Mouse (Mus musculus): ENCODE results near the gene Ttc19.

The Ttc19 gene

DNA sequence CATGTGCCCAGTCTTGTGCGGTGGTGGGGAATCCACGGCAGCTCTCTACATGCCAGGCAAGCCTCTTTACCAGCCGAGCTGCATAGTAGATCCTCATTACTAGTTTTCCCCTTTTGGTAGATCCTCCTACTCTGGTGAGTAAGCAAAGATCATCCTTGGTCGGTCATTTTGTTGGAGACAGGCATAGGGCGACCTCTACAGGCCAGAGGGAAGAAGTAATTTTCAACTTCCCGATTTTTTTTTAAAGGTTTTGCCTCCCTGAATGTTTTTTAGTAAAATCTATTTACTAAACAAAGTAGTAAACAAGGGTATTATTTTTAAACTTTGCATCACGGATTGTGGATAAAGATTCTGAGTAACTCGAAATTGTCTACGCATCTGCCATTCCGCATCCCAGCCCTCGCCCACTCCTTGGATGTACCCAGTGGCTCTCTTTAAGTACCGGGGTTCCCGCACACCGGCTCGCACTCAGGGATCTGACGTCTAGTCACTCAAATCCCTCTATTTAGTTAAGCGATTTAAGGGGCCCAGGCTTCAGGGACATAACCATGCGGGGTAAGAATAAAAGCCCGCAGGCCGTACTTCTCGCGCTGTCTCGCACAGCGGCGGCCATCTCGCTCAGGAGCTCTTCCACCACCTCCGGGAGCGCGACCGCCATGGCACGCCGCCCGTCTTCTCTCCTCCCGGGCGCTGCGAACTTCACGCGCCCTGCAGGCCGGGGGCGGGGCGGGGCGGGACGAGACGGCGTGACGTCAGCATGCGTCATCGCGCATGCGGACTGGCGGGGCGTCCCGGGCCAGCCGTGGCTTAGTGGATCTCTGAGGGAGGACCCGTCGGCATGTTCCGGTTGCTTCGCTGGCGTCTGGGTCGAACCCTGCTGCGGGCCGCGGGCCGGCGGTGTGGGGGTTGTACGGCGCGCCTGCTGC, at the start of gene Ttc19, which contains the start of gene Zswim7:
TSS of gene Ttc19 (plus strand) at position 799 of the 926 bp plus-strand sequence.
TSS of gene Zswim7 (minus strand) at position 701 of the 926 bp plus-strand sequence.
- peak; percentile 88 for DNase-seq (ENCODE audit: low read depth, low spot score)

DNA sequence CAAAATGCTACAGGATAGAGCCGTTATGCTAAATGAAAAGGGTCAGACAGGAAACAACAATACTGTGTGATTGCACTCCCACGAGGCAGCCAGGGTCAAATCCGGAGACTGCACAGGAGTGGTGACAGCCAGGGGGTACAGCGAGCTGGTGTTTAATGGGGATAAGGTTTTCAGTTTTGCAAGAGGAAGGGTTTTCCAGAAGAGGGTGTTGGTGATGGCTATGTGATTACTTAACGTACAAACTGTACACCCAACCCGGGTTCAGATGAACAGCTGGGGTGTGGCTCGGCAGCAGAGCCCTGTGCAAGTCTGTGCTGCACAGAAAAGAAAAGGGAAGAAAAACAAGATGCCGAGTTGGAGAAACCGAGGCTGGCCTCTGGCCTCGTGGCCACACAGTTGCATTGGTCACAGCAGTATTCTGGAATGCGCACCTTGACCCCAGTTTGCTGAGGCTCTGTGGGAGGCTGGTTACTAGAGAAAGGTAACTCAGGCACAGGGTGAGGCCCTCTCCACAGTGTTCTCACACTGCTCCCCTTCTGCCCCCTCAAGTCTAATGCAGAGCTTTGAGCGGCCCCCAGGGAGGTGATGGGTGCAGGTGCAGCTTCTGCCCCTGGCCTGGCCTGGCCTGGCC, 40.5 kb upstream of the Ttc19 start:
- DNase-seq (ENCODE audit: low read depth, low spot score) = no peak

DNA sequence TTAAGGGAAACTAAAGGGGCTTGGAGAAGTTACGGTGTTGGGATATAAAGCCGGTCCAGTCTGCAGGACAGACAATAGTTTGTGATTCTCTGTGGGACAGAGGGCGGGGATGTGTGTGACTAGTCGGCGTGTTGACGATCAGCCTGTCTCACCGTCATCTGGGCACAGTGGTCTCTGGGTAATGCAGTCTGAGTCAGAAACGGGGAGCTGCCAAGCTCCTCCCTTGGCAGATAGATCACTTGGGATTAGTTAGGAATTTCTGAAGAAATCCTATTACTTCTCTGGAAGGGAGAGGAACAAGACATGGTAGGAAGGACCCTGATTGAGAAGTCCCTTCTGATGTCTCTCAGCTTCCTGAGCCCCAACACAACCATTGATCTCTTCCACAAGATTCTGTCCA, 37.4 kb upstream of the Ttc19 start:
- no peak for DNase-seq (ENCODE audit: low read depth, low spot score)

DNA sequence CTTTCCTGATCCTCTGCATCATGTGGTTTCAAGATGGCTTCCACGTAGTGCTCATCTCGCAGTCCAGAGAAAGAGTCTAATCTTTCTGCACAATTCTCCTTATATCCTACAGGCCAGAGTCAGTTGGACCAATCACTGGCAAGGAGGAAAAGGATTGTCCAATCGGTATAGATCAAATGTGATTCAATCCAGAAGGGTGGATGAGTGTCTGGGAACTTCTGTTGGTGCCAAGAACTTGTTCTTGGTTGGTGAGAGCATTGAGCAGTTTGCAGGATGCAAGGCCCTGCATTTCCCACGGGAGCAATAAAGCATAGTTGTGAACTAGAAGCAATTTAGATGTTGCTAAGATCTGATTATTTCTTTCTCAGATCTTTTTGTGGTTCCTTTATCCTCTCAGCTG, 36.8 kb upstream of the Ttc19 start:
- no peak for DNase-seq (ENCODE audit: low read depth, low spot score)

DNA sequence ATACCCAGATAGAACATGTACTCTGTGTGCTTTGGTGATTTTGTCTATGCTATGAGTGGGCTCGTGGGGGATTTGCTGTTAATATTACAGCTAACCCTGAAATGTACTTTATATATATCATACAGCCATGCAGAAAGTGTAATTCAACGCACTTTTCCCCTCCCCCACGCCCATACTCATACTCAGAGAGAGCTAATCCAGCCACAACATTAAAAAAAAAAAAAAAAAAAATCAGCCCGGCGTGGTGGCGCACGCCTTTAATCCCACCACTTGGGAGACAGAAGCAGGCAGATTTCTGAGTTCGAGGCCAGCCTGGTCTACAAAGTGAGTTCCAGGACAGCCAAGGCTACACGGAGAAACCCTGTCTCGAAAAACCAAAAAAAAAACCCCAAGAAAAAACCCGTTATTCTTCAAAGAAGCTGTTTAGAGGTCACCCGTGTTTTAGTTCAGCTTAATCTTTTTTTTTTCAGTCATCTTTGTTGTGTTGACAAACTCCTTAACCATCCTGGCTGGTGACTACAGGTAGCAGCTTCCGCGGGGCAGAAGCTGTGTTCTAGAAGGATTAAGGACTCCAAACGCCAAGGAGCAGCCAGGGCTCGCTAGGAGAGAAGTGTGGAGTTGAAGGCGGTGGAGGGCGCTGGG, 33.4 kb upstream of the Ttc19 start:
- no peak for DNase-seq (ENCODE audit: low read depth, low spot score)

DNA sequence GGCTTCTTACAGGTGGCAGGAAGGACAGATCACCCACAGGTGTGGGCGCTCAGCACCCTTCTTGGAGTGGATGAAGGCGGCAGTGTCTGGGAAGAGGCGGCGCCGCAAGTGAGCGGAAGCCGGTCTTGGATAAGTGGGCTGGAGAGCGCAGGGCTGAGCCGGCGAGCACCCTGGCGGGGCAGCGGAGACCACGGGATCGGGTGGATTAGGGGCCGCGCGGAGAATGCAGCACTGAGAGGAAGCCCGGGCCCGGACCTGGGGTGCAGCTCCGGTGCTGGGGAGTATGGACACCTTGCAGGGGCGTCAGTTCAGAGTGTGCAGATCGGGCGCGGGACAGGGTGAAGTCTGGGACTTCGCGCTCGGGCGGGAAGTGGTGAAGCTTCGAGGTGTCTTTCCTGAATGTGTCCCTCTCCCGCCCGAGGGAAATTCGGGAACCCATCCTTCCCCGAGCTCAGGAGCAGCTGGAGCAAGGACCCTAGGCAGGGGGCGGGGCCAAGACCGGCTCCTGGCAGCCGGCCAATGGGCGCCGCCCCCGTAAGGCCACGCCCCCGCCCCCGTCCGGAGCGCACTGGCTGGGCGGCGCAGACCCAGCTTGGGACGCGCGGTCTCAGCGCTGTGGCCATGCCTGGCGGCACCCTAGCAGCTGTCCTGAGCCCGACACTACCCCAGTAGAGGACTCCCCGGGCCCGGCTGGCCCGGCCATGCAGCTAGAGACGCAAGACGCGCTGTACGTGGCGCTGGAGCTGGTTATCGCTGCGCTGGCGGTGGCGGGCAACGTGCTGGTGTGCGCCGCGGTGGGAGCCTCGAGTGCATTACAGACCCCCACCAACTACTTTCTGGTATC, 32.6 kb upstream of the Ttc19 start, which contains the start of gene Adora2b:
TSS of gene Adora2b (plus strand) at position 584 of the 844 bp plus-strand sequence.
- DNase-seq (ENCODE audit: low read depth, low spot score) = peak; percentile 81

DNA sequence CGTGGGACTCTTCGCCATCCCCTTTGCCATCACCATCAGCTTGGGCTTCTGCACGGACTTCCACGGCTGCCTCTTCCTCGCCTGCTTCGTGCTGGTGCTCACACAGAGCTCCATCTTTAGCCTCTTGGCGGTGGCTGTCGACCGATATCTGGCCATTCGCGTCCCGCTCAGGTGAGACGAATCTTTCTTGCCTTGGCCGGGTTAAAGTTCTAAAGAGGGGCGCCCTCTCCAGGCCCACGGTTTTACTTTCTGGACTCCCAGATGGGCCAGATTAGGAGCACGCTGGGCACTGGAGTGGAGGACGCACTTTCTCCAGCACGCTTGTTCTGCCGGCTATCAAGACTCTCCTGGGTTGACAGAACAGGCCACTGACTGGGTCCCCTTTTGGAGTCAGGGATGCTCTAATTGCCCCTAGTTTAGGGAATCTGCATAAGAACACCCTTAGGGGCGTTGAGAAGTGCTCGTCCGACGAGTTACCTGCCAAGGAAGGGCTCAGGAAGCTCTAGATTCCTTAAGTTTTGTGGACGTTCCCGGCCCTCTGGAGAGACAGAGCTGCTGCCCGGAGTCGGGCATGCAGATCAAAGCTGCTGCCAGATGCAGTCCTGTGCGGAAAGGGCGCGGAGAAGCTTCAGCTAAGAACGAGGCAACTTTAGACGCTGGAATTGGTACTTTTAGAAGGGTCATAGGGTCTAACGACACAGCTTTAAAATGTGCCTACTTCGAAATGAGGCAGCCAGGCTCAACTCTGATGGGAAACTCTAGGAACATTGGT, 31.8 kb upstream of the Ttc19 start:
- DNase-seq (ENCODE audit: low read depth, low spot score) = no peak

DNA sequence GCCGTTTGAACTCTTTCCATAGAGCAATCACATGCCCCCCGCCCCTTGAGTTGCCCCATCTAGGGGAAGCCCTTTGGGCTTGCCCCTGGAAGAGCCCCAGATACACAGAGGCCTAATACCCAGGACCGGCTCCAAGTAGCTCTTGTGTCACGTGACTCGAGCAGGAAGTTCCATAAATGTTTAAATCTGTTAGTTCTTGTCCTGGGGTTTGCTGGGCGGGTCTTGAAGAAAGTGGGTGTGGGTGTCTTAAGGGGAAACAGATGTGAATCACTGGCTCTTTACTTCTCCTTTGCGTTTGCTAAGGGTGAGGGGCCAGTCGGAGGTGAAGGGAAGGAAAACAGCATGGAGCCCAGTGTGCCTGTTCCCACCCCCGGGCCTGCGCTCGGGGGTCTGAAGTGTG, 30.2 kb upstream of the Ttc19 start:
- DNase-seq (ENCODE audit: low read depth, low spot score) = peak; percentile 78

DNA sequence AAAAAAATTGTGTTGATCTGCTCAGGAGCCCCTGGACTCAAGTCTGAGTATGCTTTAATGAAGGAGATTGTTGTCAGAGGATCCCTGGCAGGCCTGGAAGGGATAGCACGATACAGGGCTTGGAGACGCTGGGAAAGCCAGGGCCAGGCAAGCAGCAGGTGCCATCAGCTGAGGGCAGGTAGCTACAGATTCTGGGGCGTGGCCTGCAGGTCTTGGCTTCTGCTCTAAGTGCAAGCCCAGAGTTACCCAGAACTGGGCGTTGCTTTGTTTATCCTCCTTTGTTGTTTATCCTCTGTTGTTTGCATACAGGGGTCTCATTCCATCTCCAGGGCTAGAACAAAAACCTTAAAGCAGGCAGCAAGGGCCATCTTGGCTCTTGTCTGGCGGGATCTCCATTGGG, 27.9 kb upstream of the Ttc19 start:
- DNase-seq (ENCODE audit: low read depth, low spot score) = no peak

DNA sequence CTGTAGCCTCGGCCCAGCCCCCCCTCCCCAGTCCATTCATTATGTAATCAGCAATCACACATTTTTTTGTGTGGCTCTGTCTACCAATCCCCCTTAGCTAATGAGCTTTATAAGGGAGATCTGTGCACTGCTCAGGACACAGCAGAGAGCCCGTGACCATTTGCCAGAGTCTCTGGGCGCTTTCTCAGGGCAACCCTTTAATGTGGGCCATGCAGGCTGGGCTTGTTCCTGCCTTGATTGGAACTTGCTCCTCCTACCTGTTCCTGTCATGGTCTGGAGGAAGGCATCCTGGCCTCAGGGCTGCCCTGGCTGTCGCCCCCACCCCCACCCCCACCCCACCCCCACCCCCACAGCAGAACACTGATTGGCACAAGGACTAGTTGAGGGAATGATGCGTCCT, 22.1 kb upstream of the Ttc19 start:
- DNase-seq (ENCODE audit: low read depth, low spot score) = no peak

DNA sequence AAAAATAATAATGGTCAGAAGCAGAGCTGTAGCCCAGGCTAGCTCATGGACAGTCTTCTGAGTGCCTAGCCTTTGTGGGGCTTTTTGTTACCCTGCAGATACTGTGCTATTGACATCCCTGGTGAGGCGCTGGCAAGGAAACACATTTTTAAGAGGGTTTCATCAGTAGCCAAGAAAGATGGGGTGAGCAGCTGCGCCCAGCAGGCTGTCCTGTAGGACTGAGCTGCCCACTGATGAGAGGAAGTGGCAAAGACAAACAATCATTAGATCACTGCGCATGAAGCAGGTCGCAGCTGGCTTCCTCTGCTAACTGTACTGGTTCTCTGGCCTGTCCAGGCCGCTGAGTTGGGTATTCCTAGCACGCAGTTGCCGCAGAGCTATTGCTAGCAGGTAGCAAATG, 17.7 kb upstream of the Ttc19 start:
- DNase-seq (ENCODE audit: low read depth, low spot score) = no peak

DNA sequence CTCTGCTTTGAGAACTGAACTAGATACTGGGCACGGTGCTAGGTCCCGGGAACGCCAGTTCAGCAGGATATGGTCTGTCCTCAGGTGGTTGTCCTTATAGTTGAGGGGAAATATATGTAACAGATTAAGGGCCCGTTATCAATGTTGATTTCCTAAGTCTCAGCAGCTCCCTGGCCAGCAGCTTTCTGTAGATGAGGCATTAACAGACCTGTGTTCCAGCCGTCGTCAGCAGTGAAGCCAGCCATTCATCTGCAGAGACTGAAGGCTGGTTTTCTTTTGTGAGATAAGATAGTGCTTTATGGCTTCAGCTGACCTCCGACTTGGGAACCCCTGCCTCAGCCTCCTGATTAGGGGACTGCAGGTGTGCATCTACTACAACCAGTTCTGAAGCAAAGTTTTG, 17.3 kb upstream of the Ttc19 start:
- no peak for DNase-seq (ENCODE audit: low read depth, low spot score)

DNA sequence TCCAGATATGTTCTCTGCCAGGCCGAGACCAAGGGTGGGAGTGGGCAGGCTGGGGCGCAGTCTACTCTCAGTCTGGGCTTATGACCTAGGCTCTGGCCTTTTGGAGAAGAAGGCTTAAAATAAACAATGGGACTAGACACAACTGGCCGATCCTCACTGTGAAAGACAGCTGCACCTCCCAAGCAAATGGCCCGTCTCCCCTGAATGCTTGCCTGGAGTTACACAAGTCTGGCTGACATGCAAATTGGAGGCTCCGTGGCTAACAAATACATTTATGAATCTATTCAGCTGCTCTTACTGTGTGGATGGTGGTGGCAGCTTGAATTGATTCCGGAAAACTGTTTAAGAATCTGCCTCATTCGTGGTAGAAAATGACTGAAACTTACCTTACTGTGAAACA, 15.6 kb upstream of the Ttc19 start:
- no peak for DNase-seq (ENCODE audit: low read depth, low spot score)

DNA sequence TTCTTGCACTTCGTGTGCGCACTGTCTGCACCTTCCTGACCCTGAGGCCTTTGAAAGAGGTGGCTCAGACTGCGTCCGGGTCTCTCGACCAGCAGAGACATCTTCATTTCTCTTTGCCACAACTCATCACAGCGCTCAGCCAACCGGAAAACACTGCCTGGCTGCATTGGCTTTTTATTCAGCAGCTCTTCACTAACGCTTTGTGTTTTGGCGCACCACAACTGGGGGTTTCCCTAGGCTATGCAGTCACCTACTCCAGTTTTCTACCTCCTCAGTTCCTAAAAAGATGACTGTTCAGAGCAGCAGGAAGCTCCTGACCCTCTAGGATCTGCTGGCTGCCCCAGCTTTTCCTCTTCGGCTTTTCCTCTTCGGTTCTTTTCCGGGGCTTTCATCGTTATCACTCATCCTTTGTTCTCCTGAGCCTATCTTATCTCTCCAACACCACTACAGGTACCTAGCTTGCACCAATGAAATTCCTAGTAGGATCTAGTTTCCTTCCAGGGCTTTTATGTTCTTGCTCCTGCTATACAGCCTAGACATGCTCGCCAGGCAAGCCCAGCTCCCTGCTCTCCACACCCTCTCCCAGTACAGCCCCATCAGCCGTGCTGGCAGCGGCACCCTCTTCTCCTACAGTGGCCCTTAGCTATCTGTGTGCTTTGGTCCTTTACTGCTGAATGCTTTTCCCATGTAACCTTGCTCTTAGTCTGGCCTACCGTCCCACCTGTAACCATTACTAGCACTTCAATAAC, 14.6 kb upstream of the Ttc19 start:
- DNase-seq (ENCODE audit: low read depth, low spot score) = no peak

DNA sequence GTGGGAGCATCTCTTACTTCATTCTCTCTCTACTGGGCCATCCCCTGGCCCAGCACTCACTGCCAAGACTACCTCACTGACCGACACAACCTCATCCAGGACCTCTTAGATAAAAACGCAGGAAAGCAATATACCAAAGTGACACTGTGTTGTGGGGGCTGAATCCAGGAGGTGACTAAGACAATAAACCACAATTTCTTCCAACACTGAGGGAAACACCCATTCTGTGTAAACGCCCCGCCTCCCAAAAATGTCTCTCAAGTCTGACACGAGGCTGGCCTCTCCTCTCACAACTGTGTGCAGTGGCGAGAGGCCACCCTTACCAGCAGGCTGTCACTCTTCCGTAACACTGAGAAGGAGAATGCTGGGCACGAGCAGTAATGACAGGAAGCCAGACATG, 12.9 kb upstream of the Ttc19 start:
- no peak for DNase-seq (ENCODE audit: low read depth, low spot score)

DNA sequence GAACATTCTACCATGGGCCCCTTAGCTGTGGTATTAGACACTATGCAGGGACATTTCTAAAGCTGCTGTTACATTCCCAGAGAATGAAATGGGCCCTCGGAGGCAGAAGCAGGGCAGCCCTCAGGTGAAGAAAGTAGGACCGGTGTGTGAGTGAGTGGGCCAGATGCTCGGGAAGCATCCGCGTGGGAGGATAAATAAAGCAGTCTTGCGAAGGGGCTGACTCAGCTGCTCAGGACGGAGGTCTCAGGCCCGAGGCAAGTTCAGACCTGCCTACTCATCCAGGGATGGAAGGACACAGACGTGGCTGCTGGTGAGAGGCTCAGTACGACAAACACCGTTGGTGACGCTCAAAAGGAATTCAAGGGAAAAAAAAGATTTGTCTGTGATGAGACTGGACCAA, 12.2 kb upstream of the Ttc19 start:
- no peak for DNase-seq (ENCODE audit: low read depth, low spot score)

DNA sequence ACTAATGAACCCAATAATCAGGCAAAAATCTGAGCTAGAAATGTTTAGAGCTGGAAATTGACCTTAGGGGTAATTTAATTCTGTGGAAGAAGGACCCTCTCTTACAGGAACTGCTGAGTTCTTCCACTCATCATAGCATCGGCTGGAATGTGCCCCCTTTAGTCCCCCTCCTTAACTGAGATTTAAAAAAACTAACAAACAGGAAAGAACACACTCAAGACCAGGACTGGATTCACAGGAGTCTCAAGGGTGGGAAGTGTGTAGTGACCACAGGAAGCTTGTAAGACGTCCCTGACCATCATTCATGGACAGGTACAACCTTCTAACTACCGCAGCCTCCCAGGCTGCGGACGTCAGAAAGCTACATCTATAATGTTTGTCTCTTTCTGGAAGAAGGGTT, 10.4 kb upstream of the Ttc19 start:
- no peak for DNase-seq (ENCODE audit: low read depth, low spot score)

DNA sequence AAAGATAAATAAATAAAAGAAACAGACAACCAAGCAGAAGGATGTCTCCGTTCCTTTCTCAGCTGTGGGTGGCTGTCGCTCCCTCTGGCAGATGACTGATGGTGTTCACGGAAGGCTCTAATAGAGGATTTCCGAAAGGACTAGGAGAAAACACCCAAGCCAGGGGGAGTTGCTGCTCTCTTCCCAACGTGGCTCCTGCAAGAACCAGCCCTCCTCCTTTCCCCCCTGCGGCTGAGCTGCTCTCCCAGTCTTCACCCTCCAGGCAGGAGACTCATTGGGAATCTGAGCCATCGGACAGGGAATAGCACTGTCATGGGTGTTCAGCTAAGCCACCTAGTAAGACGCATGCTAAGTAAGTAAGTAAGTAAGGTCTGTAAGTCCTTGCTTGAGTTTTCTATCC, 4.2 kb upstream of the Ttc19 start:
- no peak for DNase-seq (ENCODE audit: low read depth, low spot score)

DNA sequence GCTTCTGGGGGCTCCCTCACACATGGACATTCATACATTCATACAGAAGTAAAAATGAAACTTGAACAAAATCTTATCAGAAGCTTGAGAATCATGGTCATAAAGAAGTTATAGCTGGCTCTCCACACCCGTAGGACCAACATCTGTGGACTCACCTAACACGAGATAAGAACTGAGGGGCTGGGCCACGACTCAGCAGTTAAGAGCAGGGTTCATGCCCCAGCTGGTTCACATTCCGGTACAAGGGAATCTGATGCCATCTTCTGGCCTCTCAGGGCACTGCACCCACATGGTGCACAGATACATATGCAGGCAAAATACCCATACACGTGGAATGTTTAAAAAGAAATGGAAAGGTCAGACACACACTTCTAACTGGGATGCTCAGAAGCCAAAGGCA, 3.2 kb upstream of the Ttc19 start:
- peak; percentile 80 for DNase-seq (ENCODE audit: low read depth, low spot score)

DNA sequence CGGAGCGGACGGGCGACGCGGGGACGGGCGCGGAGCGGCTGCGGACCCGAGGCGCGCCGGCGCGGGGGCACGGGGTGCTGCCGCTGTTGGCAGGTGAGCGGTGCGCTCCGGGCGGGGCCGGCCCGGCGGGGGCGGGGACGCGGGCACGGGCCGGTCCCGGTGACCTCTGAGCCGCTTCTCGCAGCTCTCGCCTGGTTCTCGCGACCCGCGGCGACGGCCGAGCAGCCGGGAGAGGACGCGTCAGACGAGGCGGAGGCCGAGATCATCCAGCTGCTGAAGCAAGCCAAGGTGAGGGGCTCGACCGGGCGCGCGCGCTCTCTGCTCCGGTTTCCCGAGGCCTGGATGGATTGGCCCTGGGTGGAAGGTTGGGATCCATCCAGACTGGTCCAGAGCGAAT, 326 bp downstream of the Ttc19 start:
- DNase-seq (ENCODE audit: low read depth, low spot score) = peak; percentile 45

All from forelimb bud, embryonic 11.5 days (tissue).